Mouse (Mus musculus) hindbrain, embryonic 11.5 days (tissue): ENCODE data around the gene Timm8a1. TPM values are rescaled to one million over a fixed set of nuclear protein-coding genes. Genes with fewer than 3 reads are reported as not detected.

Source experiments
- ATAC-seq: fragments of 200-750 bp; cut with Nextera tagmentation; 2 replicates; pipeline ENCODE4 v1.8.0; 2017; ENCODE audit warnings: mild to moderate bottlenecking, moderate TSS enrichment, moderate library complexity; ENCODE audit not compliant: low FRiP score
- DNase-seq: peaks from one replicate; pipeline ENCODE4 v3.0.0-alpha.2; 2015; ENCODE audit warnings: low spot score
- H3K27ac ChIP-seq: fragments of 300-500 bp; sonication (generic); 2 replicates; pipeline ENCODE4 v1.5.1; 2014; ENCODE audit warnings: mild to moderate bottlenecking, low read depth, low read length
- H3K27me3 ChIP-seq: fragments of 300-500 bp; sonication (generic); 2 replicates; pipeline ENCODE4 v1.6.1; 2014; ENCODE audit warnings: mild to moderate bottlenecking, low read length, moderate library complexity, mixed read lengths; ENCODE audit not compliant: control insufficient read depth, insufficient read depth
- H3K36me3 ChIP-seq: fragments of 300-500 bp; sonication (generic); 2 replicates; pipeline ENCODE4 v1.6.1; 2014; ENCODE audit warnings: mild to moderate bottlenecking, low read length, moderate library complexity, mixed read lengths; ENCODE audit not compliant: control insufficient read depth, insufficient read depth
- H3K4me1 ChIP-seq: fragments of 300-500 bp; sonication (generic); replicated peaks from 2 replicates; pipeline ENCODE4 v1.6.1; 2014; ENCODE audit warnings: low read length, mixed read lengths; ENCODE audit not compliant: control insufficient read depth, insufficient read depth
- H3K4me2 ChIP-seq: fragments of 300-500 bp; sonication (generic); replicated peaks from 2 replicates; pipeline ENCODE4 v1.6.1; 2014; ENCODE audit warnings: mild to moderate bottlenecking, low read depth, low read length
- H3K4me3 ChIP-seq: fragments of 300-500 bp; sonication (generic); 2 replicates; pipeline ENCODE4 v1.5.1; 2014; ENCODE audit warnings: low read depth, low read length
- H3K9ac ChIP-seq: fragments of 300-500 bp; sonication (generic); 2 replicates; pipeline ENCODE4 v1.6.1; 2014; ENCODE audit warnings: low read depth, low read length
- H3K9me3 ChIP-seq: fragments of 300-500 bp; sonication (generic); 2 replicates; pipeline ENCODE4 v1.6.1; 2016; ENCODE audit warnings: low read length; ENCODE audit not compliant: control insufficient read depth
- WGBS: fragments of 180-500 bp; shearing (Covaris S2); extraction: QIAGEN DNeasy Blood & Tissue Kit; methylation state at CpG from one replicate; pipeline ENCODE4 v1.1.7; 2014; 5-methylcytosine and 5-hydroxymethylcytosine counted together
- polyA plus RNA-seq: library from polyadenylated mRNA; unstranded; fragments of >200 nt; fragmentation: Nextera tagmentation; extraction: Ambion mirVana; gene quantifications from 2 replicates; pipeline ENCODE4 v1.2.1, GENCODE M21; 2014

Timm8a1 gene
- polyA plus RNA-seq: 59.6 and 72.6 TPM in 2 replicates

DNA sequence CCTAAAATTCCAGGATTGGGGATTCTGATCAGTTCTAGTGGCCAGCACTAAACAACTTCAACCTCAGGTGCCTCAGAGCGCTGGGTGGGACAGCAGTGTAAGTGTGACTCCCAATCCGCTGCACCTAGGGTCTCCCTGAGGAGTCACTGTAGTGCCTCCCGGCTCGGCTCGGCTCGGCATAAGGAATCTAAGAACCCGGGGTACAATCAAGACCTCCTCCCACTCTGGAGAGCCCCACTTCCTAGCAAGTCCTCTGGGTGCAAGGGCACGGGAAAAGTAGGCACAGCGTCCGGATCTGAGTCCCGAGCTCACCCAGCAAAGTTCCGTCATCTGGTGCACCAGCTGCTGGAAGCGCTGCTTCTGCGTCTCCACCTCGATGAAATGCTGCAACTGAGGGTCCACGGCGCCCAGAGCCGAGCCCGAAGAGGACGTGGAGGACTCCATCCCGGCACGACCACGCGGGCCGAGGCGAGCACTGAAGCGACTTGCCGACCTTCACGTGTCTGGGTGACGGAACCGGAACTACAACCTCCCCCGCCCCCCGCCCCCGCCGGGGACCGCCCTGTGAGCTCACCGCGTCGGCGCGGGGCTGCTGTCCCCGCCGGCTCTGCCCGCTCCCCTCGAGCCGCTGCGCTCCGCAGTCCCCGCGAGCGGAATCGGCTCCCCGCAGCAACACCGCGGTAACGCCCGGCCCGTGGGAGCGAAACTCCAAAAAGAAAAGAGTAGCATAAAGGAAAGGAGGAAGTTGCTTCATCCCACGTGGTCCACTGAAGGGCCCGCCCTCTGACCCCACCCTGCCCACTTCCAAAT, at the start of gene Timm8a1:
Timm8a1 (minus strand) TSS at position 721 of the 810 bp plus-strand sequence.
- WGBS: 22% methylated on average over 53 of the region's 61 CpGs
- no peaks in the 10 kb centered on the region for H3K27me3 ChIP-seq
- H3K27ac ChIP-seq: peak within 1 kb of the TSS; percentile 71
- peak; percentile 96 for ATAC-seq
- H3K9ac ChIP-seq: peak within 1 kb of the TSS; percentile 53
- H3K4me3 ChIP-seq: peak within 1 kb of the TSS; percentile 48
- H3K36me3 ChIP-seq: no peaks in the 10 kb centered on the region
- H3K4me1 ChIP-seq: no peaks in the 10 kb centered on the region
- peak; percentile 61 for DNase-seq
- no peaks in the 10 kb centered on the region for H3K9me3 ChIP-seq
- H3K4me2 ChIP-seq: peak within 1 kb of the TSS; percentile 60

DNA sequence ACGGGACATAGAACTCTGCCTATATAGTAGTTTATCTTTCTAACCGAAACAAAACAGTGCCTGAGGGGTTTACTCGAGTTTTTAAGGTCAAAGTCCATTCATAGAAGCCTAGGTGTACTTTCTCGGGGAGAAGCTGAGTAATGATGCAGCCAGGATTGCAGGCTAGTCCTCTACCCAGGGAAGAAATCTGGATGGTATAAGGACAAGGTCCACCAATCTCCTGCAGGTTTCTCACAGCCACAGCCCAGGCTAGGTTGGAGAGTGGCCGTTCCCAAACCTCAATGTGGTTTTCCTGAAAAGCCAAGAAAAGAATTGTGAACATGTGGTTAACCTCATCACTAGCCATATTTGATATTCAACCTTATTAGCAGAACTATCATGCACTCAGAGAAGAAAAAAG, 48.2 kb upstream of the Timm8a1 start:
- H3K4me1 ChIP-seq: no peaks in the 10 kb centered on the region
- H3K27me3 ChIP-seq: no peaks in the 10 kb centered on the region
- WGBS: 67% methylated on average over 5 of the region's 5 CpGs
- no peaks in the 10 kb centered on the region for H3K9me3 ChIP-seq
- DNase-seq: no peak
- no peaks in the 10 kb centered on the region for H3K36me3 ChIP-seq
- H3K4me2 ChIP-seq: no peak overlapping the region
- no peak overlapping the region for H3K27ac ChIP-seq
- H3K9ac ChIP-seq: no peak overlapping the region
- H3K4me3 ChIP-seq: no peak overlapping the region
- ATAC-seq: no peak

DNA sequence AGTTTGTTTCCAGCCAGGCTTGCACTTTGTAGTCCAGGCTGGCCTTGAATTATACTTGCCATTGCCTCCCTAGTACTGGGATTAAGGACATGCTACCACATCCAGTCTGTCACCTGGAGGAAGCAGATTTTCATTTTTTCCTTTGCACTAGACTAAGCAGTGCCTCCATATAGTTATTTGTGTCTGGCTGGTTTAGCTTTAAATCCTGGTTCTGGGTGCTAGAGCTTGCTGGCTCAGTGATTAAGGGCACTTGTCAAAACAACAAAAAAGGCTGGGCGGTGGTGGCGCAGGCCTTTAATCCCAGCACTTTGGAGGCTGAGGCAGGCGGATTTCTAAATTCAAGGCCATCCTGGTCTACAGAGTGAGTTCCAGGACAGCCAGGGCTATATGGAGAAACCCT, 47.3 kb upstream of the Timm8a1 start:
- 83% methylated on average over 3 of the region's 3 CpGs for WGBS
- ATAC-seq (no peak), DNase-seq (no peak)
- H3K4me2 ChIP-seq: no peak overlapping the region
- H3K9me3 ChIP-seq: no peaks in the 10 kb centered on the region
- H3K9ac ChIP-seq: no peak overlapping the region
- no peak overlapping the region for H3K27ac ChIP-seq
- H3K36me3 ChIP-seq: no peaks in the 10 kb centered on the region
- H3K4me1 ChIP-seq: no peaks in the 10 kb centered on the region
- H3K27me3 ChIP-seq: no peaks in the 10 kb centered on the region
- H3K4me3 ChIP-seq: no peak overlapping the region

DNA sequence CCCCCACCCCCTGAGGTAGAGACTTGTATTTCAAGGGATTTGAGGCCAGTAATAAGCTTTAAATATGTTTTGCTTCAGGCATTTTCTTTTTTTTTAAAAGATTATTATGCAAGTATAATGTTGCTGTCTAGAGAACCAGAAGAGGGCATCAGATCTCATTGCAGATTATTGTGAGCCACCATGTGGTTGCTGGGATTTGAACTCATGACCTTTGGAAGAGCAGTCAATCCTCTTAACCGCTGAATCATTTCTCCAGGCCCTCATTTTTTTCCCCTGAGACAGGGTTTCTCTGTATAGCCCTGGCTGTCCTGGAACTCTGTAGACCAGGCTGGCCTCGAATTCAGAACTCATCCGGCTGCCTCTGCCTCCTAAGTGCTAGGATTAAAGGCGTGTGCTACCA, 46.6 kb upstream of the Timm8a1 start:
- no peak for DNase-seq
- no peaks in the 10 kb centered on the region for H3K9me3 ChIP-seq
- 90% methylated on average over 4 of the region's 4 CpGs for WGBS
- H3K4me2 ChIP-seq: no peak overlapping the region
- H3K4me3 ChIP-seq: no peak overlapping the region
- H3K27ac ChIP-seq: no peak overlapping the region
- no peaks in the 10 kb centered on the region for H3K27me3 ChIP-seq
- ATAC-seq: no peak
- H3K4me1 ChIP-seq: no peaks in the 10 kb centered on the region
- no peaks in the 10 kb centered on the region for H3K36me3 ChIP-seq
- H3K9ac ChIP-seq: no peak overlapping the region

DNA sequence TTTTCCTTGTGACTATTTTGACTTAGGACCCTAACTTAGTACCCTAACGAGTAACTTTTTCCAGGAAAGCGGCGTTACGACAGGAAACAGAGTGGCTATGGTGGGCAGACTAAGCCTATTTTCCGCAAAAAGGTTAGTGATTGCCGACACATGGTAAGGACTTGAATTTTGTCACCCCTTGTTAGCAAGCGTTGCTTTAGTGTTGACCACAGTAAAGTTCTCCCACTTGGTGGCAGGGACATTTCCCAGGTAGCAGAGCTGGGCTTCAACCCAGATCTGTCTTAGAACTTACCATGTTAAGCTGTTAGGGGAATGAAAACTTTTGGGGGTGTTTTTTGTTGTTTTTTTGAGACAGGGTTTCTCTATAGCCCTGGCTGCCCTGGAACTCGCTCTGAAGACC, 44.8 kb upstream of the Timm8a1 start:
- Histone ChIP-seq H3K4me3 (peak overlapping the region; percentile 58), H3K4me2 (peak overlapping the region; percentile 49), H3K9ac (peak overlapping the region; percentile 72), H3K27me3 (no peaks in the 10 kb centered on the region), H3K9me3 (no peaks in the 10 kb centered on the region), H3K36me3 (no peaks in the 10 kb centered on the region), H3K4me1 (no peaks in the 10 kb centered on the region), H3K27ac (no peak overlapping the region)
- DNase-seq: no peak
- 29% methylated on average over 8 of the region's 8 CpGs for WGBS
- ATAC-seq: no peak

DNA sequence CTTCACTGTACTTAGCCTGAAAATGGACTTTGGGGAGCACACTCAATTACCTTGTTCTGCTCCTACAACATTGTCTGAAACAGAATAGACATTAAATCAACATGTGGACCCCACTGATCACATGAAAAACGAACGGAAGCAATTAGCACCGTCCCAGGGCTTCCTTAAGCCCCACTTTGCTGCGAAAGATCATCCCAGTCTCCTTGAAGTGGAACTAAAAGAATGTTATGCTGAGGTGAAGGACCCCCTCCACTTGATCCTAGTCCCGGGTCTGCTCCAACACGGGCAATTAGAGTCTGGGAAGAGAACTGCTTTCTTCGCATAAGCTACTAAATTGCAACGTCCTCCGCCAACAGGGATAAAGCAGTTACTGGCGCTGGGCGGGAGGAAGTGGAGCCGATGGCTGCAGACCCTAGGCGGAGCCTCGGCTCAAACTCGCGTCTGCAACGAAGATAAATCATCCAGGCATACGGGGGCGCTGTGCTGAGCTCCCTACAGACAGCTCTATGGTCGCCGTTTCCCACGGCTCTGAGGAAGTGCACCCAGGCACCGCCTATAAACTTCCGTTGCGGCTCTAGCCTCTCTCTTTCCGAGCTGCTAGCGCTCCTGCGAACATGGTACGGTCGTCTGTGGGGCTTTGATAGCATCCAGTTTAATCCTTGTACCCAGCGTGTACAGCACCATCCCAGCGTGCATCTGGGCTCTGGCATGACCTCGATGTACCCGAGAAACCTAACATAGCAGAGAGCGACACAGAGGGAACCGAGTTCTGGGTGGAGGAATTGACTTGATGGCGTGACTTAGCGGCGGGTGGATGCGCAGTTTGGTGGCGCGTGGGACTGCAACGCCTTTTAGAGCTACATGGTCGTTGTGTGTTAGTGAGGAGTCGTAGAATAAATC, 43.7 kb upstream of the Timm8a1 start, which contains the start of gene Rpl36a:
Rpl36a (plus strand) TSS at position 552 of the 900 bp plus-strand sequence.
- Histone ChIP-seq H3K4me1 (no peaks in the 10 kb centered on the region), H3K9me3 (no peaks in the 10 kb centered on the region), H3K4me3 (peak within 1 kb of the TSS; percentile 58), H3K36me3 (no peaks in the 10 kb centered on the region), H3K27ac (peak within 1 kb of the TSS; percentile 78), H3K27me3 (no peaks in the 10 kb centered on the region), H3K4me2 (peak within 1 kb of the TSS; percentile 49), H3K9ac (peak within 1 kb of the TSS; percentile 72)
- WGBS: 18% methylated on average over 45 of the region's 45 CpGs
- DNase-seq (peak; percentile 88), ATAC-seq (peak; percentile 97)

DNA sequence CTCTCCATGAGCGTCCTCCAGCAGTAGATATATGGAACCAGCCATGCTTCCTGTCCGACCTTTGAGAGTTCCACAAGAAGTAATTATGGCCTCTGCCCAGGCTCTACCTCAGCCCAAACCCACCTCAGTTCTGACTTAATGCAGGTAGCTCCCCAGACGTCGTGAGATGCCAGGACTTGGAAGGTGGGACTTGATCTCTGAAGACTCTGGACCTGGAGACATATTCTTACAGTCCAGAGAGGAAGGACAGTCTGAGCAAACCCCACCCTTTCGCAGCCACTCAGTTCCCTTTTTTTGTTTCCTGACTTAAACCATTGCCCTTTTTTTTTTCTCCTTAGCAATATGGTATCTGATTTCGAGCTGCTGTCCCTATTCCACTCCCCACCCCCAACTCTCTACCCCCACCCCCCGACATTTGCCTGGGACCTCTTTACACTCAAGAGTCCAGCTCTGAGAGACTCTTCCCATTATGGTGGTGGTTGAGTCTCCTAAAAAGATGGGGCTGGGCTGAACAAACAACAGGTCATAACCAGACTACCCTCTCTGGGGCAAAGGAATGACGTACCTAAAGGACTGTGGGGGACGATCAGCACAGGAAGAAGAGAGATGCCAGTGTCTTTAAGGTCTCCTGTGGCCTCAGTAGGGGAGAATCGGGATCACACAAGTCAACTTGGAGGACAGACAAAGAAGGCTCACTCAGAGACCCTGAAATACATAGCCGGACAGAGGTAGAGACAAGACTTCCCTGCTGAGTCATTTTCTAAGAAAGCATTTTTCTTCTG, 41.4 kb upstream of the Timm8a1 start, which contains the start of gene Btk:
Btk (minus strand) TSS at position 683 of the 782 bp plus-strand sequence.
- Histone ChIP-seq H3K9me3 (no peaks in the 10 kb centered on the region), H3K36me3 (no peaks in the 10 kb centered on the region), H3K9ac (no peak within 1 kb of the TSS), H3K4me1 (no peaks in the 10 kb centered on the region), H3K4me2 (no peak within 1 kb of the TSS), H3K27me3 (no peaks in the 10 kb centered on the region), H3K27ac (no peak within 1 kb of the TSS), H3K4me3 (no peak within 1 kb of the TSS)
- DNase-seq (no peak), ATAC-seq (no peak)
- 79% methylated on average over 11 of the region's 11 CpGs for WGBS

DNA sequence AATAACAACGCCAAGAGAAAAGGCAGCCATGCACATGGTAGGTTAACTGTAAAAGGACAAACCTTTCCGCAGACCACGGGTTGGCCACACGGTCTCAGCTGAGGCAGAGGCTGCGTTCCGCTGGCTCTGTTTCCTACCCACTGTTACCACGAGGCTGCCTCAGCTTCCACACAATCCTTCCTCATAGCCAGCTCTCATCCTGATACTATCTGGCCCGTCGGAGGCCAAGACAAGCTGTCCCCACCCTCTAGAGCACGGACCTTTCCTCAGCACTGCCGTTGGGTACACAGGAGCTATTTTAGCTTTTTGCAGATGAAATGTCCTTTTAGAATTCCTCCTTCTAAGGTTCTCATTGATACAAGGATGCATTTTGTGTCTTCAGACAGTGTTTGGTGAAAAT, 40.6 kb upstream of the Timm8a1 start:
- ATAC-seq (no peak), DNase-seq (no peak)
- Histone ChIP-seq H3K4me1 (no peaks in the 10 kb centered on the region), H3K36me3 (no peaks in the 10 kb centered on the region), H3K9ac (no peak overlapping the region), H3K27me3 (no peaks in the 10 kb centered on the region), H3K4me3 (no peak overlapping the region), H3K4me2 (no peak overlapping the region), H3K27ac (no peak overlapping the region), H3K9me3 (no peaks in the 10 kb centered on the region)
- 83% methylated on average over 11 of the region's 11 CpGs for WGBS
